Mouse (Mus musculus) ES-E14 (cell line): ENCODE measurements around the gene Pigm. TPM values are rescaled to one million over a fixed set of nuclear protein-coding genes. Genes with fewer than 3 reads are reported as not detected.

ENCODE experiments used
- DNase-seq: peaks from one replicate; pipeline ENCODE4 v3.0.0-alpha.2; 2013; ENCODE audit warnings: low read depth, low spot score
- H3K27ac ChIP-seq: 2 replicates; pipeline ENCODE4 v1.5.1; 2012; ENCODE audit warnings: low read depth, mild to moderate bottlenecking, low read length, moderate library complexity, mixed read lengths; ENCODE audit not compliant: poor library complexity, insufficient read depth, severe bottlenecking
- H3K36me3 ChIP-seq: 2 replicates; pipeline ENCODE4 v1.6.1; 2012; ENCODE audit warnings: mild to moderate bottlenecking, low read length, moderate library complexity, mixed read lengths; ENCODE audit not compliant: control insufficient read depth, poor library complexity, insufficient read depth, severe bottlenecking
- H3K4me1 ChIP-seq, 2 experiments: fragments of 150-350 bp in 1 of 2; sonication (generic) in 1 of 2; 2 replicates each; pipeline ENCODE4 v1.6.1; 2012; ENCODE audit warnings: low read length in 2 of 2, mild to moderate bottlenecking in 1 of 2, mixed read lengths in 1 of 2; ENCODE audit not compliant: control insufficient read depth in 2 of 2, insufficient read depth in 2 of 2, poor library complexity in 1 of 2
- H3K4me3 ChIP-seq, 2 experiments: fragments of 150-350 bp in 1 of 2; sonication (generic) in 1 of 2; 2 replicates each; pipeline ENCODE4 v1.5.1; 2012; ENCODE audit warnings: low read length in 2 of 2, low read depth in 1 of 2, mild to moderate bottlenecking in 1 of 2, mixed read lengths in 1 of 2; ENCODE audit not compliant: insufficient read depth in 1 of 2, poor library complexity in 1 of 2, severe bottlenecking in 1 of 2
- H3K9ac ChIP-seq: 2 replicates; pipeline ENCODE4 v1.6.1; 2012; ENCODE audit warnings: low read depth, mild to moderate bottlenecking, low read length, mixed read lengths; ENCODE audit not compliant: poor library complexity, insufficient read depth, severe bottlenecking
- H3K9me3 ChIP-seq: fragments of 150-350 bp; sonication (generic); 2 replicates; pipeline ENCODE4 v1.6.1; 2012; ENCODE audit warnings: low read depth, mild to moderate bottlenecking, low read length; ENCODE audit not compliant: control insufficient read depth, insufficient read depth
- CHD2 ChIP-seq: IDR thresholded peaks from 2 replicates; pipeline ENCODE4 v1.6.1; 2014; ENCODE audit warnings: mild to moderate bottlenecking, low read depth, low read length, inconsistent platforms
- HCFC1 ChIP-seq: IDR thresholded peaks from 2 replicates; pipeline ENCODE4 v1.6.1; 2012; ENCODE audit warnings: low read length, inconsistent platforms, borderline replicate concordance; ENCODE audit not compliant: insufficient read depth
- MAFK ChIP-seq: IDR thresholded peaks from 2 replicates; pipeline ENCODE4 v1.6.1; 2014; ENCODE audit warnings: mild to moderate bottlenecking, low read depth, low read length, inconsistent platforms; ENCODE audit not compliant: insufficient read depth
- ZC3H11A ChIP-seq: IDR thresholded peaks from 2 replicates; pipeline ENCODE4 v1.6.1; 2012; ENCODE audit warnings: low read depth, mild to moderate bottlenecking, inconsistent platforms, low read length, borderline replicate concordance
- ZNF384 ChIP-seq: IDR thresholded peaks from 2 replicates; pipeline ENCODE4 v1.6.1; 2012; ENCODE audit warnings: low read depth, low read length, inconsistent platforms
- in situ Hi-C, 2 experiments: fragments of 600-800 bp; cut with MboI; formaldehyde crosslinking; loops; one replicate each; pipeline ENCODE4 v1.15.1; 2025; ENCODE audit warnings: low sequenced_read_pairs in 2 of 2, inconsistent platforms in 1 of 2; ENCODE audit not compliant: unreplicated experiment in 2 of 2
- total RNA-seq: library from RNA; depleted of rRNA; stranded (reverse); fragments of 300-350 nt; gene quantifications from 2 replicates; pipeline ENCODE4 v1.2.3, GENCODE M21; 2012

Pigm gene
- total RNA-seq, 1 experiment, result 25.4 TPM

- no peak for TF ChIP-seq CHD2
- TF ChIP-seq HCFC1, result no peak
- no peak for TF ChIP-seq ZC3H11A
- no peak for TF ChIP-seq ZNF384
- no peak for TF ChIP-seq MAFK
- Histone ChIP-seq H3K27ac (no peak overlapping the region), H3K9me3 (no peaks in the 10 kb centered on the region), H3K9ac (peak overlapping the region; percentile 7; the same call in 1 of the 2 replicates), H3K4me3 (peak overlapping the region; percentile 66 to 68), H3K4me1 (no peaks in the 10 kb centered on the region; a peak in 1 of 4 replicates), H3K36me3 (no peaks in the 10 kb centered on the region)
- no peak for DNase-seq
- in situ Hi-C loops, result no loop called here
Observed at GRCm38 (mm10) chr1:172341386-172341785, 35.0 kb upstream of the Pigm start.

- Histone ChIP-seq H3K4me3 (no peak overlapping the region), H3K9ac (no peak overlapping the region), H3K36me3 (no peaks in the 10 kb centered on the region), H3K4me1 (no peaks in the 10 kb centered on the region; a peak in 1 of 4 replicates), H3K9me3 (no peaks in the 10 kb centered on the region), H3K27ac (no peak overlapping the region)
- in situ Hi-C loops, result no loop called here
- no peak for DNase-seq
- TF ChIP-seq ZC3H11A (no peak), ZNF384 (no peak), MAFK (no peak), CHD2 (no peak), HCFC1 (no peak)
Observed at GRCm38 (mm10) chr1:172342729-172343128, 33.6 kb upstream of the Pigm start.

GRCm38 (mm10) chr1:172343914-172344313, 32.4 kb upstream of the Pigm start:
- DNase-seq, result no peak
- no peaks in the 10 kb centered on the region; a peak in 1 of 4 replicates for H3K4me1 ChIP-seq
- no peaks in the 10 kb centered on the region for H3K9me3 ChIP-seq
- no peak for TF ChIP-seq ZNF384
- no peak for TF ChIP-seq ZC3H11A
- no peak for TF ChIP-seq CHD2
- TF ChIP-seq HCFC1, result no peak
- no peak for TF ChIP-seq MAFK
- H3K27ac ChIP-seq, result no peak overlapping the region
- no peak overlapping the region for H3K9ac ChIP-seq
- H3K36me3 ChIP-seq, result no peaks in the 10 kb centered on the region
- in situ Hi-C loops, result no loop called here
- H3K4me3 ChIP-seq, result no peak overlapping the region

DNA sequence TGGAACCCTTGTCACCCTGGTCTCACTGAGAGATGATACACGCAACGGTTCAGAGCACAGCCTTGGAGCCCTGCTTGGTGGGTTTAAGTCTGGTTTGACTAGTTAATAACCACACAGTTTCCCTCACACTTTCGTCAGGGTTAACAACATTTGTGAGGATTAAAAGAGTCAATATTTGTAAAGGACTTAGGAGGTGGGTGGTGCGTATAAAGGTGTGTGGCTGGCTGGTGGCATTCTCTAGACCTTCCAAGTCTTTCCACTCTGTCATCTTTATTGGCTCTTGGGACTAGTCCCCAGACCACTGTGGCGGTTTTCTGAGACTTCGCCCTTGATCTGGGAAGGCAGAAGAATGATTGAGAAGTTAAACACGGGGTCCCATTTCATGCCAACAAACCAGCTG, 31.5 kb upstream of the Pigm start:
- in situ Hi-C loops, result no loop called here
- DNase-seq, result no peak
- H3K4me1 ChIP-seq, result peaks cover 0 to 5% of the 10 kb centered on the region in 2 experiments; a peak in 3 of 4 replicates
- H3K27ac ChIP-seq, result no peak overlapping the region
- H3K4me3 ChIP-seq, result no peak overlapping the region
- H3K9me3 ChIP-seq, result no peaks in the 10 kb centered on the region
- no peak overlapping the region for H3K9ac ChIP-seq
- TF ChIP-seq ZNF384, result no peak
- TF ChIP-seq MAFK, result no peak
- TF ChIP-seq CHD2, result no peak
- TF ChIP-seq ZC3H11A, result no peak
- H3K36me3 ChIP-seq, result no peaks in the 10 kb centered on the region

- H3K9ac ChIP-seq, result no peak overlapping the region
- TF ChIP-seq MAFK, result no peak
- no peak for TF ChIP-seq HCFC1
- no peaks in the 10 kb centered on the region for H3K9me3 ChIP-seq
- H3K4me1 ChIP-seq, result peaks cover 3 to 12% of the 10 kb centered on the region in 2 experiments; a peak in 3 of 4 replicates
- in situ Hi-C loops, result no loop called here
- H3K4me3 ChIP-seq, result no peak overlapping the region
- no peak for DNase-seq
- no peaks in the 10 kb centered on the region for H3K36me3 ChIP-seq
- H3K27ac ChIP-seq, result no peak overlapping the region
Observed at GRCm38 (mm10) chr1:172346707-172347106, 29.6 kb upstream of the Pigm start.
